Mouse (Mus musculus) midbrain, embryonic 11.5 days (tissue): ENCODE measurements around the gene Olfm1. TPM values are rescaled to one million over a fixed set of nuclear protein-coding genes. Genes with fewer than 3 reads are reported as not detected.

Source experiments
- ATAC-seq: fragments of 200-750 bp; cut with Nextera tagmentation; 2 replicates; pipeline ENCODE4 v1.8.0; 2017; ENCODE audit warnings: moderate TSS enrichment, moderate library complexity; ENCODE audit not compliant: low FRiP score
- DNase-seq: peaks from one replicate; pipeline ENCODE4 v3.0.0; 2015; ENCODE audit warnings: low spot score; ENCODE audit errors: missing footprints
- H3K27ac ChIP-seq: fragments of 300-500 bp; sonication (generic); 2 replicates; pipeline ENCODE4 v1.5.1; 2014; ENCODE audit warnings: low read depth, low read length
- H3K27me3 ChIP-seq: fragments of 300-500 bp; sonication (generic); 2 replicates; pipeline ENCODE4 v1.6.1; 2014; ENCODE audit warnings: mild to moderate bottlenecking, low read length, moderate library complexity, mixed read lengths; ENCODE audit not compliant: control insufficient read depth, insufficient read depth
- H3K36me3 ChIP-seq: fragments of 300-500 bp; sonication (generic); 2 replicates; pipeline ENCODE4 v1.6.1; 2014; ENCODE audit warnings: mild to moderate bottlenecking, low read length, moderate library complexity, mixed read lengths; ENCODE audit not compliant: control insufficient read depth, insufficient read depth
- H3K4me1 ChIP-seq: fragments of 300-500 bp; sonication (generic); 2 replicates; pipeline ENCODE4 v1.6.1; 2014; ENCODE audit warnings: low read length; ENCODE audit not compliant: control insufficient read depth, insufficient read depth
- H3K4me2 ChIP-seq: fragments of 300-500 bp; sonication (generic); 2 replicates; pipeline ENCODE4 v1.6.1; 2014; ENCODE audit warnings: mild to moderate bottlenecking, moderate library complexity
- H3K4me3 ChIP-seq: fragments of 300-500 bp; sonication (generic); 2 replicates; pipeline ENCODE4 v1.5.1; 2014; ENCODE audit warnings: low read depth, low read length
- H3K9ac ChIP-seq: fragments of 300-500 bp; sonication (generic); 2 replicates; pipeline ENCODE4 v1.6.1; 2014; ENCODE audit warnings: low read length
- H3K9me3 ChIP-seq: fragments of 300-500 bp; sonication (generic); 2 replicates; pipeline ENCODE4 v1.6.1; 2016; ENCODE audit warnings: low read length; ENCODE audit not compliant: control insufficient read depth
- WGBS: fragments of 180-500 bp; shearing (Covaris S2); extraction: QIAGEN DNeasy Blood & Tissue Kit; methylation state at CpG from one replicate; pipeline ENCODE4 v1.1.7; 2014; 5-methylcytosine and 5-hydroxymethylcytosine counted together
- polyA plus RNA-seq: library from polyadenylated mRNA; unstranded; fragments of >200 nt; fragmentation: Nextera tagmentation; extraction: Ambion mirVana; gene quantifications from 2 replicates; pipeline ENCODE4 v1.2.1, GENCODE M21; 2014

Olfm1 gene
- polyA plus RNA-seq, 1 experiment from 2014 or later = 68.6 TPM

- DNase-seq = no peak
- no peak for ATAC-seq
- H3K27ac ChIP-seq = no peak overlapping the region
- H3K4me3 ChIP-seq = no peak overlapping the region
- no peaks in the 10 kb centered on the region for H3K9me3 ChIP-seq
- H3K36me3 ChIP-seq = no peaks in the 10 kb centered on the region
- WGBS = 87% methylated on average over 5 of the region's 5 CpGs
- no peak overlapping the region for H3K9ac ChIP-seq
- no peaks in the 10 kb centered on the region for H3K27me3 ChIP-seq
- H3K4me2 ChIP-seq = no peak overlapping the region
- peaks cover 18% of the 10 kb centered on the region for H3K4me1 ChIP-seq
These were observed 16.4 kb downstream of the Olfm1 start for GRCm38 (mm10) chr2:28209211-28209610.

- Histone ChIP-seq H3K27ac (no peak overlapping the region), H3K27me3 (no peaks in the 10 kb centered on the region), H3K9ac (no peak overlapping the region), H3K4me2 (no peak overlapping the region), H3K36me3 (peaks cover under 1% of the 10 kb centered on the region; the same call in 1 of the 2 replicates), H3K4me3 (no peak overlapping the region), H3K4me1 (peaks cover 18% of the 10 kb centered on the region), H3K9me3 (no peaks in the 10 kb centered on the region)
- no peak for DNase-seq
- WGBS = 87% methylated on average over 12 of the region's 12 CpGs
- no peak for ATAC-seq
These were observed 16.9 kb downstream of the Olfm1 start for GRCm38 (mm10) chr2:28209653-28210052.

- Histone ChIP-seq H3K4me3 (no peak overlapping the region), H3K27me3 (no peaks in the 10 kb centered on the region), H3K36me3 (peaks cover 2% of the 10 kb centered on the region; the same call in 1 of the 2 replicates), H3K9me3 (no peaks in the 10 kb centered on the region), H3K4me1 (peaks cover 12% of the 10 kb centered on the region), H3K27ac (no peak overlapping the region), H3K9ac (no peak overlapping the region), H3K4me2 (no peak overlapping the region)
- 72% methylated on average over 4 of the region's 4 CpGs for WGBS
- DNase-seq (no peak), ATAC-seq (no peak)
These were observed 17.5 kb downstream of the Olfm1 start for GRCm38 (mm10) chr2:28210273-28210672.

GRCm38 (mm10) chr2:28211531-28212281, 18.9 kb downstream of the Olfm1 start:
- Histone ChIP-seq H3K4me2 (no peak overlapping the region), H3K36me3 (peaks cover 2% of the 10 kb centered on the region; the same call in 1 of the 2 replicates), H3K9me3 (no peaks in the 10 kb centered on the region), H3K4me3 (no peak overlapping the region), H3K9ac (no peak overlapping the region), H3K4me1 (peaks cover 3% of the 10 kb centered on the region), H3K27me3 (no peaks in the 10 kb centered on the region), H3K27ac (no peak overlapping the region)
- 66% methylated on average over 22 of the region's 22 CpGs for WGBS
- DNase-seq = no peak
- no peak for ATAC-seq

- DNase-seq (no peak), ATAC-seq (no peak)
- Histone ChIP-seq H3K9ac (no peak overlapping the region), H3K4me3 (no peak overlapping the region), H3K4me2 (no peak overlapping the region), H3K36me3 (peaks cover 2% of the 10 kb centered on the region; the same call in 1 of the 2 replicates), H3K9me3 (no peaks in the 10 kb centered on the region), H3K27ac (no peak overlapping the region), H3K27me3 (no peaks in the 10 kb centered on the region), H3K4me1 (peaks cover 3% of the 10 kb centered on the region)
- WGBS = 59% methylated on average over 5 of the region's 5 CpGs
These were observed 20.1 kb downstream of the Olfm1 start for GRCm38 (mm10) chr2:28212911-28213310.

- ATAC-seq = no peak
- Histone ChIP-seq H3K9ac (no peak overlapping the region), H3K4me2 (no peak overlapping the region), H3K4me3 (no peak overlapping the region), H3K27me3 (no peaks in the 10 kb centered on the region), H3K27ac (no peak overlapping the region), H3K36me3 (peaks cover 6% of the 10 kb centered on the region), H3K4me1 (peaks cover 5% of the 10 kb centered on the region), H3K9me3 (no peaks in the 10 kb centered on the region)
- no peak for DNase-seq
- 79% methylated on average over 5 of the region's 5 CpGs for WGBS
These were observed 23.5 kb downstream of the Olfm1 start for GRCm38 (mm10) chr2:28216211-28216775.

GRCm38 (mm10) chr2:28217783-28218182, 25.0 kb downstream of the Olfm1 start:
- Histone ChIP-seq H3K4me3 (no peak overlapping the region), H3K4me1 (peaks cover 4% of the 10 kb centered on the region), H3K4me2 (no peak overlapping the region), H3K27me3 (no peaks in the 10 kb centered on the region), H3K9me3 (no peaks in the 10 kb centered on the region), H3K36me3 (peaks cover 6% of the 10 kb centered on the region), H3K9ac (no peak overlapping the region), H3K27ac (no peak overlapping the region)
- WGBS = 86% methylated on average over 1 of the region's 1 CpGs
- no peak for ATAC-seq
- no peak for DNase-seq

- ATAC-seq (no peak), DNase-seq (no peak)
- Histone ChIP-seq H3K9me3 (no peaks in the 10 kb centered on the region), H3K27me3 (no peaks in the 10 kb centered on the region), H3K4me2 (no peak overlapping the region), H3K4me3 (no peak overlapping the region), H3K27ac (no peak overlapping the region), H3K4me1 (peaks cover 4% of the 10 kb centered on the region), H3K9ac (no peak overlapping the region), H3K36me3 (peaks cover 6% of the 10 kb centered on the region)
- 63% methylated on average over 7 of the region's 7 CpGs for WGBS
These were observed 26.0 kb downstream of the Olfm1 start for GRCm38 (mm10) chr2:28218651-28219356.

GRCm38 (mm10) chr2:28219625-28220024, 26.8 kb downstream of the Olfm1 start:
- peaks cover 4% of the 10 kb centered on the region for H3K4me1 ChIP-seq
- H3K4me3 ChIP-seq = no peak overlapping the region
- H3K36me3 ChIP-seq = peaks cover 6% of the 10 kb centered on the region
- WGBS = 92% methylated on average over 1 of the region's 1 CpGs
- H3K27ac ChIP-seq = no peak overlapping the region
- H3K27me3 ChIP-seq = no peaks in the 10 kb centered on the region
- ATAC-seq = no peak
- no peak overlapping the region for H3K4me2 ChIP-seq
- no peaks in the 10 kb centered on the region for H3K9me3 ChIP-seq
- no peak for DNase-seq
- no peak overlapping the region for H3K9ac ChIP-seq
